ENCODE assay signal across 14 mouse cellular contexts in the genomic region with DNA sequence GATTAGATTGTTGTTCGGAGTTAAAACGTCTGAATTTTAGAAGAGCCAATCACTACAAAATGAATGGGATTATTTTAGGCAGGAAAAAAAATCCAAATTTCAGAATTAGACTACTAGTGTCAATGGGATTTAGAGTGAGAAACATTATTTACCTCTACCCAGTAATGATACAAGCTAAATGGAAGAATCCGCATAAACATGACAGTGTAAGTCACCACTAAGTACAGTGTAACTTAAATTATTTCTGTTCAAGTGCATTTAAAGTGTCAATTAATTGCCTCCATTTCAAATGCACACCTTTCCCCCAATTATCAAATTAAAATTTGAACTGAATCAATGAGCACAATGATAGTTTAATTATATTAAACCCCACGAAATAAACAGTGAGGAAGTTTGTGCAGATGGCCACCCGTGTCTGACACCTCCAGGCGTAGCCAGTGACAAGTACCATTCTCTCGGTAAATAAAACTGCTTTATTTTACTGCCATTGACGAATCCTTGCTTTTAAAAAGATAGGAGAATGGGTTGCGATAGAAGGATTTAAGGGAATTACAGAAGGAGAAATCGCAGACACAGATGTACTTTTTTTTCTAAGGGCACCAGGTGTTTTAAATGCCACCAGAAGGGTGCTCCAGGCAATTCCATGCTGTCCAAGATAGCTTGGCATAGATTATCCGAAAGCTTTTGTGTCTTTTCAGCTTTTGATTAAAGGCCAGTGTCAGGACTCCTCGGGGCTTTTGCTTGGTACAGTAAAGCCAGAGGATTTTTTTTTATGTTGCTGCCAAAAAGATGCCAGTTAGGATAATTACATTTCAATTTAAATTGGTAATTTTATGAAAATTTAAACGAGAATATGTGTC.
DNase-seq lines count a peak whose midpoint lies in the region; ATAC-seq and TF ChIP-seq lines count a peak whose summit lies in the region.
"Had no signal": no experiment of that assay in that cellular context is flagged by ENCODE, and none has a peak within 500 bp of the region (broad histone marks: within the 10 kb centered on the region; RNA-seq: fewer than 3 reads in every experiment).

No protein-coding gene starts in this region.

- H3K9me3 ChIP-seq in forebrain, embryonic 15.5 days = no peaks in the 10 kb centered on the region
- H3K9me3 ChIP-seq in hindbrain, postnatal 0 days (ENCODE audit: low read length) = no peaks in the 10 kb centered on the region
- H3K9me3 ChIP-seq in neural tube, embryonic 15.5 days (replicated peaks) = no peaks in the 10 kb centered on the region
- H3K9me3 ChIP-seq: heart, embryonic 12.5 days had no signal

- DNase-seq in left cerebral cortex, postnatal 4 days = peak; percentile 54
- no peak for DNase-seq in left cerebral cortex, postnatal 36 days (ENCODE audit: low spot score in 2 of 2)
- DNase-seq in hindbrain, postnatal 0 days (ENCODE audit: low spot score) = peak; percentile 78
- DNase-seq in urinary bladder, postnatal 14 days (ENCODE audit: low spot score) = no peak
- DNase-seq: adrenal gland, postnatal 14 days; cerebellum, adult 9-11 months; kidney, postnatal 10 days; lung, postnatal 4 days; thymus, postnatal 25 days had no signal

- TF ChIP-seq CTCF in hindbrain, postnatal 0 days (IDR thresholded peaks at IDR 0.05; ENCODE audit: low read depth) = no peak

- H3K4me3 ChIP-seq in forebrain, embryonic 15.5 days = no peak overlapping the region
- no peak overlapping the region for H3K4me3 ChIP-seq in hindbrain, postnatal 0 days (ENCODE audit: low read length)
- H3K4me3 ChIP-seq in neural tube, embryonic 15.5 days (replicated peaks) = no peak overlapping the region
- H3K4me3 ChIP-seq: heart, embryonic 12.5 days had no signal

- WGBS in forebrain, embryonic 15.5 days = 15% methylated on average over 13 of the region's 13 CpGs
- 30% methylated on average over 13 of the region's 13 CpGs for WGBS in hindbrain, postnatal 0 days
- WGBS in neural tube, embryonic 15.5 days = 22% methylated on average over 13 of the region's 13 CpGs

- peak overlapping the region; percentile 31; the same call in 1 of the 2 replicates for H3K4me2 ChIP-seq in forebrain, embryonic 15.5 days (replicated peaks)
- H3K4me2 ChIP-seq in hindbrain, postnatal 0 days (ENCODE audit: low read depth, low read length) = peak overlapping the region; percentile 29
- H3K4me2 ChIP-seq in neural tube, embryonic 15.5 days = peak overlapping the region; percentile 25
- H3K4me2 ChIP-seq: heart, embryonic 12.5 days had no signal

- peaks cover 22% of the 10 kb centered on the region for H3K4me1 ChIP-seq in forebrain, embryonic 15.5 days
- H3K4me1 ChIP-seq in hindbrain, postnatal 0 days (ENCODE audit: insufficient read depth, low read length) = no peaks in the 10 kb centered on the region
- H3K4me1 ChIP-seq in neural tube, embryonic 15.5 days = peaks cover 12% of the 10 kb centered on the region
- H3K4me1 ChIP-seq: heart, embryonic 12.5 days had no signal

- ATAC-seq in forebrain, embryonic 15.5 days (replicated peaks) = peak; percentile 95
- peak; percentile 92 for ATAC-seq in hindbrain, postnatal 0 days
- peak; percentile 88 for ATAC-seq in neural tube, embryonic 15.5 days (ENCODE audit: low FRiP score)
- no peak for ATAC-seq in megakaryocyte, adult 5-6 weeks (ENCODE audit: poor library complexity, severe bottlenecking)
- ATAC-seq: Patski had no signal

- intact Hi-C loops in left cerebral cortex, postnatal 4 days (cut with DNase I) = no loop called here
- intact Hi-C loops in left cerebral cortex, postnatal 36 days (cut with DNase I) = no loop called here

- peak overlapping the region; percentile 94 for H3K27ac ChIP-seq in forebrain, embryonic 15.5 days (replicated peaks)
- H3K27ac ChIP-seq in hindbrain, postnatal 0 days = peak overlapping the region; percentile 54
- peak overlapping the region; percentile 74 for H3K27ac ChIP-seq in neural tube, embryonic 15.5 days (replicated peaks)

- H3K27me3 ChIP-seq in forebrain, embryonic 15.5 days = no peaks in the 10 kb centered on the region
- H3K27me3 ChIP-seq in hindbrain, postnatal 0 days (ENCODE audit: insufficient read depth, low read length) = no peaks in the 10 kb centered on the region
- no peaks in the 10 kb centered on the region for H3K27me3 ChIP-seq in neural tube, embryonic 15.5 days (replicated peaks)
- H3K27me3 ChIP-seq: heart, embryonic 12.5 days had no signal

- peak overlapping the region; percentile 19 for H3K9ac ChIP-seq in forebrain, embryonic 15.5 days (replicated peaks)
- H3K9ac ChIP-seq in hindbrain, postnatal 0 days (replicated peaks; ENCODE audit: low read length) = no peak overlapping the region
- no peak overlapping the region for H3K9ac ChIP-seq in neural tube, embryonic 15.5 days (replicated peaks)
- H3K9ac ChIP-seq: heart, embryonic 12.5 days had no signal

- no peaks in the 10 kb centered on the region for H3K36me3 ChIP-seq in forebrain, embryonic 15.5 days
- no peaks in the 10 kb centered on the region for H3K36me3 ChIP-seq in hindbrain, postnatal 0 days (ENCODE audit: insufficient read depth, low read length)
- H3K36me3 ChIP-seq in neural tube, embryonic 15.5 days = no peaks in the 10 kb centered on the region
- H3K36me3 ChIP-seq: heart, embryonic 12.5 days had no signal

Comparison
In these comparisons a context has a peak if more than half of its experiments do, and no peak if none do; other contexts are left out.
1. DNase-seq: peak in left cerebral cortex, postnatal 4 days (single experiment) and hindbrain, postnatal 0 days (single experiment); none in left cerebral cortex, postnatal 36 days (0 of 2) and urinary bladder, postnatal 14 days (single experiment).
2. Peak in every context shown above with its lines, with median percentiles within 50 percentile points of each other: H3K27ac ChIP-seq and H3K4me2 ChIP-seq.